Mouse (Mus musculus): ENCODE results near the gene Atat1. TPM values are rescaled to one million over a fixed set of nuclear protein-coding genes. Genes with fewer than 3 reads are reported as not detected.

The Atat1 gene
- polyA plus RNA-seq, 1 experiment from 2014 or later: 15.0 TPM

DNA sequence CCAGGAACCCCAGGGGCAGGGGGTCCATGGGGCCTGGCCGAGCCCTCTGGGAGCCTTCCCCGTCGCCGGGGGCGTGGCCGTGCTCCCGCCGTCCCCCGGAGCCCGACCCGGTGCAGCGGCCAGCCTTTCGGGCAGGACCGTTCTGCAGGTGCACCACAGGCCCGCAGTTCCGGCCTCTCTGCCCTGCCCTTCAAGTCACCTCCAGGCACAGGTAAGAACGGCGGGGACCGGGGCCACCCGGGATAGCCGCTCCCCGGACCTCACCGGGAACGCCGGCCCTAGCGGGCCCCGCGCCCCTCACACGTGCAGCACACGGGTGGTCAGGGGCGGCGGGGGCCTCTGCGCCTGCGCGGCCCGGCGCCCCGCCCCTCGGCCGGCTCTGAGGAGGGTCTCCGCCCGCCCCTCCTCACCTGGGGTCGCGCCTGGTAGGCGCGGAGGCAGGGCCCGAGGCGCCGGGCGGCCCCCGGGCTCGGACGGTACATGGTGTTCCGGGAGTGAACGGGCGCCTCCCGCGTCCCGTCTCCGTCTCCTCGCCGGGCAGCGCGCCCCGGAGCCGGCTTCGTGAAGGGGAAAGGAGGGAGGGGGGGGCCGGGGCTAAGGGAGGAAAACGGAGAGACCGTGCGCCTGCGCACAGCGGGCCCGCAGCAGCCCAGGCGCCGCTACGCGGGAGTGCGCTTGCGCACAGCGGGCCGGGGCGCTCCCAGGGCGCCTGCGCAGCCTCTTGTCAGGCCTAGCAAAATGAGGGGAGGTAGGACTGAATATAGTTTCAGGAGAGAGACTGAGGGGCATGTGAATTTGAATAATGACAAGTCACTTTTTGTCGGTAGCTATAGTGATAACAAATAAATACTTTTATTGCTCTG, 12.9 kb downstream of the Atat1 start, which contains the start of gene 2310061I04Rik:
Gene 2310061I04Rik (minus strand): TSS at position 651 of the 863 bp plus-strand sequence.
- Histone ChIP-seq H3K27ac (peak within 1 kb of the TSS; percentile 89), H3K4me1 (peaks cover 48% of the 10 kb centered on the region), H3K4me2 (peak within 1 kb of the TSS; percentile 100), H3K9me3 (replicated peaks) (no peaks in the 10 kb centered on the region), H3K9ac (peak within 1 kb of the TSS; percentile 97), H3K27me3 (replicated peaks) (no peaks in the 10 kb centered on the region), H3K36me3 (peaks cover 47% of the 10 kb centered on the region), H3K4me3 (peak within 1 kb of the TSS; percentile 99)
- ATAC-seq: peak; percentile 90
- under 1% methylated on average over 86 of the region's 86 CpGs for WGBS (ENCODE audit: insufficient replicate concordance)

DNA sequence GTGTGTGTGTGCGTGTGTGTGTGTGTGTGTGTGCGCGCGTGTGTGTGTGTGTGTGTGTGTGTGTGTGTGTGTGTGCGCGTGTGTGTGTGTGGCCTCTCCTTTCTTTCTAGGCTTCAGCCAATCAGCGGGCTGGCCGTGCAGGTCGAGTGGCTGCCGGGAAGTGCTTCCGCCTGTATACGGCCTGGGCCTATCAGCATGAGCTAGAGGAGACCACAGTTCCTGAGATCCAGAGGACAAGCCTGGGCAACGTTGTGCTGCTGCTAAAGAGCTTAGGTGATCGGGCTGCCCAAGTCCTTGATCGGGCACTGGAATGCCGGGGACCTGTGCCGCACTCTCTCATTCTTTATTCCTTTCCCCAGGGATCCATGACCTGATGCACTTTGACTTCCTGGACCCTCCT, 22.1 kb downstream of the Atat1 start:
- Histone ChIP-seq H3K36me3 (peaks cover 99% of the 10 kb centered on the region), H3K4me3 (no peak overlapping the region), H3K9ac (no peak overlapping the region), H3K4me1 (no peaks in the 10 kb centered on the region), H3K27ac (no peak overlapping the region), H3K4me2 (no peak overlapping the region), H3K9me3 (replicated peaks) (no peaks in the 10 kb centered on the region), H3K27me3 (replicated peaks) (no peaks in the 10 kb centered on the region)
- WGBS (ENCODE audit: insufficient replicate concordance): 89% methylated on average over 12 of the region's 17 CpGs
- ATAC-seq: no peak

GRCm38 (mm10) chr17:35883777-35884176, 26.1 kb downstream of the Atat1 start:
- H3K27me3 ChIP-seq (replicated peaks): no peaks in the 10 kb centered on the region
- H3K9ac ChIP-seq: no peak overlapping the region
- H3K9me3 ChIP-seq (replicated peaks): no peaks in the 10 kb centered on the region
- peaks cover 78% of the 10 kb centered on the region for H3K36me3 ChIP-seq
- H3K27ac ChIP-seq: no peak overlapping the region
- peaks cover 18% of the 10 kb centered on the region for H3K4me1 ChIP-seq
- WGBS (ENCODE audit: insufficient replicate concordance): 91% methylated on average over 14 of the region's 14 CpGs
- H3K4me2 ChIP-seq: no peak overlapping the region
- no peak overlapping the region for H3K4me3 ChIP-seq
- no peak for ATAC-seq

DNA sequence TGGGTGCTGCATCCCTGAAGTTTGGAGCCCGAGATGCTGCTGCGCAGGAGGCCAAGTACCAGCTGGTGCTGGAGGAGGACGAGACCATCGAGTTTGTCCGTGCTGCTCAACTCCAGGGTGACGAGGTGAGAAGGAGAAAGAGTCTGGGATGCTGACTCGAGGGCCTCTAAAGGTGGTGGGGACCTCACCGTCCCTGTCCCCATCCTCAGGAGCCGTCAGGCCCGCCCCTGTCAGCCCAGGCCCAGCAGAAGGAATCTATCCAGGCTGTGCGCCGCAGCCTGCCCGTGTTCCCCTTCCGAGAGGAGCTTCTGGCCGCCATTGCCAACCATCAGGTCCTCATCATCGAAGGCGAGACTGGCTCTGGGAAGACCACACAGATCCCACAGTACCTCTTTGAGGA, 27.0 kb downstream of the Atat1 start:
- peaks cover 70% of the 10 kb centered on the region for H3K36me3 ChIP-seq
- H3K27me3 ChIP-seq (replicated peaks): no peaks in the 10 kb centered on the region
- H3K4me1 ChIP-seq: peaks cover 18% of the 10 kb centered on the region
- H3K9ac ChIP-seq: no peak overlapping the region
- no peak for ATAC-seq
- no peaks in the 10 kb centered on the region for H3K9me3 ChIP-seq (replicated peaks)
- H3K27ac ChIP-seq: no peak overlapping the region
- no peak overlapping the region for H3K4me3 ChIP-seq
- 91% methylated on average over 17 of the region's 17 CpGs for WGBS (ENCODE audit: insufficient replicate concordance)
- H3K4me2 ChIP-seq: no peak overlapping the region

DNA sequence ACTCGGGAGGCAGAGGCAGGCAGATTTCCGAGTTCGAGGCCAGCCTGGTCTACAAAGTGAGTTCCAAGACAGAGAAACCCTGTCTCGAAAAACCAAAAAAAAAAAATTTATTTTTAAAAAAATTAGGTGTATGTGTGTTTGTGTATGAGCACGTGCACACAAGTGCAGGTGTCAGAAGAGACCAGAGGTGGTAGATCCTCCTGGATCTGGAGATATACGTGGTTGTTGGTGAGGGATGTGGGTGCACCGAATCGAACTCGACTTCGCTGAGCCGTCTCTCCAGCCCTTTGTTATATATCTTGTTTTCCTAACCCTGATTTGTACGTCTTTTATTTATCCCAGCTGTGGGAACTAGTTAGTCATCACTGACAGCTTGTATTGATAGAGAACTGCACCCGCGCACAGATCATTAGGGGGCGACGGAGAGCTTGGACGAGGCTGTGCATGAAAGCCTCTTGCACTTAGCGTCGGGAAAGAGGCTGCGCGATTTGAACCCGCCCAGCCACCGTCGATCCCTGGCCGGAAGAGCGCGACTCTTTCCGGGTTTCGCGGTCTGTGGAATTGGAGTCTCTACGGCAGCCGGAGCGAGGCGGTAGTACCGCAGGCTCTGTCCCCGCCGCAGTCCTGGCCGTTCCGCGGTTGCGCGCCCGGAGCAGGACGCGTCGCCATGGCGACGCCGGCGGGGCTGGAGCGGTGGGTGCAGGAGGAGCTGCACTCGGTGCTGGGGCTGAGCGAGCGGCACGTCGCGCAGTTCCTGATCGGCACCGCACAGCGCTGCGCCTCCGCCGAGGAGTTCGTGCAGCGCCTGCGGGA, 30.4 kb downstream of the Atat1 start, which contains the start of gene Dhx16:
Gene Dhx16 (plus strand): TSS at position 575 of the 813 bp plus-strand sequence.
- H3K4me3 ChIP-seq: peak within 1 kb of the TSS; percentile 97
- H3K4me2 ChIP-seq: peak within 1 kb of the TSS; percentile 88
- peaks cover 22% of the 10 kb centered on the region for H3K4me1 ChIP-seq
- no peaks in the 10 kb centered on the region for H3K9me3 ChIP-seq (replicated peaks)
- WGBS (ENCODE audit: insufficient replicate concordance): 6% methylated on average over 66 of the region's 66 CpGs
- H3K27ac ChIP-seq: peak within 1 kb of the TSS; percentile 79
- H3K27me3 ChIP-seq (replicated peaks): no peaks in the 10 kb centered on the region
- ATAC-seq: peak; percentile 90
- peak within 1 kb of the TSS; percentile 91 for H3K9ac ChIP-seq
- peaks cover 44% of the 10 kb centered on the region for H3K36me3 ChIP-seq

GRCm38 (mm10) chr17:35874721-35875120, 35.2 kb downstream of the Atat1 start:
- H3K9ac ChIP-seq: 0 out of 2 replicates have a peak overlapping the region, but pooled peaks have one; percentile 15
- no peaks in the 10 kb centered on the region; the same call in 1 of the 2 replicates for H3K27me3 ChIP-seq (replicated peaks)
- H3K27ac ChIP-seq: no peak overlapping the region
- no peak overlapping the region for H3K4me2 ChIP-seq
- H3K36me3 ChIP-seq: peaks cover 19% of the 10 kb centered on the region
- 75% methylated on average over 6 of the region's 6 CpGs for WGBS (ENCODE audit: insufficient replicate concordance)
- H3K4me3 ChIP-seq: no peak overlapping the region
- peaks cover 47% of the 10 kb centered on the region for H3K4me1 ChIP-seq
- H3K9me3 ChIP-seq (replicated peaks): peaks cover 6% of the 10 kb centered on the region; the same call in 1 of the 2 replicates
- no peak for ATAC-seq

GRCm38 (mm10) chr17:35873774-35874519, 35.9 kb downstream of the Atat1 start:
- H3K9ac ChIP-seq: no peak overlapping the region; the same call in 1 of the 2 replicates
- H3K9me3 ChIP-seq (replicated peaks): peaks cover 6% of the 10 kb centered on the region; the same call in 1 of the 2 replicates
- ATAC-seq: peak; percentile 57
- H3K4me2 ChIP-seq: peak overlapping the region; percentile 44
- WGBS (ENCODE audit: insufficient replicate concordance): 10% methylated on average over 21 of the region's 21 CpGs
- H3K4me1 ChIP-seq: peaks cover 52% of the 10 kb centered on the region
- H3K4me3 ChIP-seq: no peak overlapping the region
- H3K27me3 ChIP-seq (replicated peaks): peaks cover 8% of the 10 kb centered on the region
- H3K36me3 ChIP-seq: peaks cover 19% of the 10 kb centered on the region
- peak overlapping the region; percentile 27; the same call in 1 of the 2 replicates for H3K27ac ChIP-seq

- Histone ChIP-seq H3K4me1 (peaks cover 80% of the 10 kb centered on the region), H3K27me3 (replicated peaks) (peaks cover 36% of the 10 kb centered on the region), H3K9ac (no peak overlapping the region; the same call in 1 of the 2 replicates)
These were observed 38.8 kb downstream of the Atat1 start for GRCm38 (mm10) chr17:35870884-35871696.

DNA sequence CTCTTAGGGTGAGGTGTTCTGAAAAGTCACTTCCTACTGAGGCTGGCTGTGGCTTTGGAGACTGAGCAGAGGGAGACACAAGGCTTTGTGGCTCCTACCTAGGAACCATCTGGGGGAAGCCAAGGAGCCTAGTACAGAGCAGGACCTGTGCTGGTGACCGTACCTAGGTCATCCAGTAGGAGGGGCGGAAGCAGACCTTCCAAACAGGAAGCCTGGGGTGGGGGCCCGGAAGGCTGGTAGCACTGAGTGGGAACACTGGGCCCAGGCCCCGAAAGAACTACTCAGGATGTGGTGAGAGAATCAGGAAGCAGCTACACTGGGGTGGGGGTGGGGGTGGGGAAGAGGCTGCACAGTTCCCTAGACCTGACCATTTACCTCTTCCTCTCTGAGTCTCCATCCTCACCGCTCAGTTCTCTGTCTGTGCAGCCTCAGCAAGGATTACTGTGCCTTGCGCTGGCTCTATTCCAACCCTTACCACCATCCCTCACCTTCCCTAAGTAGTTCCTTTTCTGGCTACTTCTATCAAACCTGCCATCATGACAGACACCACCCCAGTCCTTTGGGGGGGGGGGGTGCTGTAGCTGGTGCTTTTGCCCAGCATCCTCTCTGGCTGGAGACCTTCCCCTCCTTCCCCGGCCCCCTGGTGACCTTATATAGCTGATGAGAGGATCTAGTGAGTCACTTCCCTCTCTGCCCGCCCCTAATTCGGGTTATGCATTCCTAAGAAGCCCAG, 39.6 kb downstream of the Atat1 start:
- Histone ChIP-seq H3K27me3 (replicated peaks) (peaks cover 44% of the 10 kb centered on the region), H3K4me3 (peak overlapping the region; percentile 61), H3K9ac (no peak overlapping the region; the same call in 1 of the 2 replicates), H3K4me1 (peaks cover 88% of the 10 kb centered on the region), H3K9me3 (replicated peaks) (peaks cover 6% of the 10 kb centered on the region; the same call in 1 of the 2 replicates), H3K4me2 (peak overlapping the region; percentile 91), H3K36me3 (peaks cover 19% of the 10 kb centered on the region), H3K27ac (peak overlapping the region; percentile 78)
- ATAC-seq: peak; percentile 50
- 15% methylated on average over 9 of the region's 9 CpGs for WGBS (ENCODE audit: insufficient replicate concordance)

More at GRCm38 (mm10) chr17:35870884-35871696, 38.8 kb downstream of the Atat1 start:
- Histone ChIP-seq H3K4me2 (peak overlapping the region; percentile 91), H3K4me3 (peak overlapping the region; percentile 61), H3K36me3 (peaks cover 19% of the 10 kb centered on the region), H3K27ac (peak overlapping the region; percentile 78), H3K9me3 (replicated peaks) (peaks cover 6% of the 10 kb centered on the region; the same call in 1 of the 2 replicates)
- WGBS (ENCODE audit: insufficient replicate concordance): 35% methylated on average over 8 of the region's 8 CpGs
- no peak for ATAC-seq

Data from liver, embryonic 12.5 days (tissue).